Mouse (Mus musculus) embryo, embryonic 11 days (tissue): ENCODE measurements around the gene Tmem163.
A peak's percentile ranks its signal among the peaks of the same experiment; 100 is the strongest.

Experiments
- DNase-seq: peaks from one replicate; pipeline ENCODE4 v3.0.0-alpha.2; 2015

Gene Tmem163

DNA sequence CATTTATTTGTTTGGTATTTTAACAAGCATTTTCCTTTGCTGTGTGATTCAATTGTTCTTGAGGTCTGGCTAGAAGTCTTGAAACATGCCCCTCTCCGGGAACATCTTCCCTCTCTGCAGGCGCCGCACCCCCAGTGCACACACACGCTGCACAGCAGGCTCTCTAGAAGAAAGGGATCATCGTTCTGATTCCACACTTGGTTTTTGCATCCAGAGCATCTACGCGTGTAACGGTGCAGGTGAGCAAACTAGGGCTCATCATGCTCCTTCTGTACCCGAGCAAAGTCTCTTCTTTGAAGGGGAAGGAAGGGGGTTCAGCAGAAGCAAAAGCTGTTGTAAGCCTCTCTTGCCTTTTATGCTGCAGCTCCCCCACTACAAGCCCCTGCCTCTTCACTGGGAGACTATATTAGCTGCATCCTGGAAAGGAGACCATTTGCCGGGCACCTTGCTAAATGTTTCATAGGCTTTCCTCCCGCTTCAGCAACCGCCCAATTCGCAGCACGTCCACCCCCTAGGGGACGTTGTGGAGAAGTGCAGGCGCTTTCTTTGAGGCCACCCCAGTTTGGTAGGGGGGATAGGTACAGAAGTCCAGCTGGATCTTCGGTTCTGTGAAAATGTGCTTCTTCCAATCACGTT is at the start of gene Tmem163:
Tmem163 (minus strand) TSS at position 51 of the 636 bp plus-strand sequence.
- peak; percentile 84 for DNase-seq

DNA sequence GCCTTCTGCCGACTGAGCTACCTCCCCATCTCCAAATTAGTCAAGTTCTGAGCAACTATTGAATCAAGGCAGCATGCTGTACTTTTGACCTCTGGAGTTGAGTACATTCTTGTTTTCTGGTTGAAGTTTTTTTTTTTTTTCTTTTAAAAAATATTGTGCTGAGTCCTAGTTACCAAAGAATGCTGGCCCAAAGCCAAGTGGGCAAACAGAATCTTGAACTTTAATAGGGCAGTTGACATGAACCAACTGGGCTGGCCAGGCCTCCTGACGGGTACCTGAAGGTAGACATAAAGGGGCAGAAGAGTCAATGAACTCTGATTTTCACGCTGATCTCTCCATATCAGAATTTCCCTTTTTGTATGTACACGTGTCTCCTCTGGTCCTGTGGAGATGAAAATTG is 49.7 kb upstream of the Tmem163 start, which contains the start of gene Acmsd:
Acmsd (plus strand) TSS at position 318 of the 400 bp plus-strand sequence.
- DNase-seq: no peak

DNA sequence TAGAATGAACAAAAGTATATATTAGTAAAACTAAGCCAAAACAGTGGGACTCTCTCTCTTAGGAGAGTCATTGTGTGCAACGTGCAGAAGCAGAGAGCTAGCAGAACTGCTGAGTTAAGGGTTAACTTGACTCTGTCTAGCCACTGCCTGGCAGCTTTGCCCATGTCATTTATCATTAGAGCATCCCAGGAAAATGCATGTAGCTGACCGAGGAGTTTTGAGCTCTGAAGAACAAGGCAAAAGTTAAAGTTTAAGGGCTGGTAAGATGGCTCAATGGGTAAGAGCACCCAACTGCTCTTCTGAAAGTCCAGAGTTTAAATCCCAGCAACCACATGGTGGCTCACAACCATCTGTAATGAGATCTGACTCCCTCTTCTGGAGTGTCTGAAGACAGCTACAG is 44.2 kb upstream of the Tmem163 start:
- DNase-seq: no peak

DNA sequence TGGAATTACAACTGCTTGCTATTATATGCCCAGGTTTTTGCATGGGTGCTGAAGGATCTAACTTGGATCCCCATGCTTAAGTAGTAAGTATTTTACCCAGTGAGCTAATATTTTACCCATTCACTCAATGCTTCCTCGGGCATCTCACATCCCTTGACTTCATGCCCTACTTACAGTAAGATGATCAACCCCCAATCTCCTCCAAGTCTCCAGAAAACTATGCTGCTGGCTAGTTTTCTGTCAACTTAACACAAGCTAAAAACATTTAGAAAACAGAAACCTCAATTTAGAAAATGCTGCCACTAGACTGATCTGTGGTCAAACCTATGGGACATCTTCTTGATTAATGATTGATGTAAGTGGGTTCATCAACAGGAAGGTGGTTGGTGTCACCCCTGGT is 38.9 kb upstream of the Tmem163 start:
- no peak for DNase-seq

DNA sequence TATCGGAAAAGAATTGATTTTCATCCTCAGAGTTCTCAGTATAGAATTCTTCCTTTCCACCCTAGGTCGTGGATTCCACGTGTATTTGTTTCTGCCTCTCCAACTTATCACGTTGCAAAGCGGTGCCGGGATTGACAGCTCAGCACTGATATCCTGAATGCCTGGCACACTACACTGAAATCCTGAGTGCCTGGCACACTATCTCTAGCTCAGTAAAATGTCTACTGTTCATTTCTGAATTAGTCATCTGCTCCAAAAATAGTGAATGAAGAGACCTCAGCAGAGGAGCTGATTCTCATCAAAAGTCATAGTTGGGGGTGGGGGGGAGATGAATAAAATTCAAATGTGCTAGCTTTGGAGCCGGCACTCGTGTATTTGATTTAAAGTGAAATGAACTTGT is 37.1 kb upstream of the Tmem163 start:
- no peak for DNase-seq

DNA sequence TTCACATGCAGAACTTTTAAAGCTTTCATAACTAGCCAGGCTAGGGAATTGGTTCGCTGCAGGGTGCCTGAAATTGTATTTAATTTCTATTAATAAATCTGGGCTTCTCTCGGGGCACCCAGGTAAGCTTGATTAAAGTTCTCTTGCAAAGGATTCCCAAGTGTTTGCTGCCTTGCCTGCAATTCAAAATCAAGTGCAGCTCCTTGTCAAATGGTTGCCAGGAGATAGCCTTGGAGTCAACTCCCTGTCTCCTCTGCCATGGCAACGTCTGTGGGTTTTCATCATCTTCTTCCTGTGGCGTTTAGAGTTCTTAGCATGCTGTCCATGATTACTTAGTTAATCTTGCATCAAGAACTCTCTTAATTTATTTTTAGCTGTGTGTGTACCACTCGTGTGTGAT is 26.9 kb upstream of the Tmem163 start:
- DNase-seq: no peak

DNA sequence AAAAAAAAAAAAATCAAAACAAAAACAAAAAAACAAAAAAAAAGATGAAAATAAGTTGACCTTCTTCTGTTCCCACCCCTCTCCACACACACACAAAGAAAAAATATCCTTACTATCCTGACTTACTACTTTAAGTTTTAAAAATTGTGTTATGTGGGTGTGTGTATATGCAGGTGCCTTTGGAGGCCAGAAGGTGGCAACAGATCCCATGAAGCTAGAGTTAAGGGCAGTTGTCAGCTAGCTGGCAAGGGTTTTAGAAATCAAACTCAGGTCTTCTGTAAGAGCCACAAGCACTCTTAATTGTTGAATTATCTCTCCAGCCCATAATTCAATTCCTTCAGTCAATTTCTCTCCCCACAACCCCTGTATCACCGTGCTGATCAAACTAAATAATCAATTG is 22.8 kb upstream of the Tmem163 start:
- no peak for DNase-seq

DNA sequence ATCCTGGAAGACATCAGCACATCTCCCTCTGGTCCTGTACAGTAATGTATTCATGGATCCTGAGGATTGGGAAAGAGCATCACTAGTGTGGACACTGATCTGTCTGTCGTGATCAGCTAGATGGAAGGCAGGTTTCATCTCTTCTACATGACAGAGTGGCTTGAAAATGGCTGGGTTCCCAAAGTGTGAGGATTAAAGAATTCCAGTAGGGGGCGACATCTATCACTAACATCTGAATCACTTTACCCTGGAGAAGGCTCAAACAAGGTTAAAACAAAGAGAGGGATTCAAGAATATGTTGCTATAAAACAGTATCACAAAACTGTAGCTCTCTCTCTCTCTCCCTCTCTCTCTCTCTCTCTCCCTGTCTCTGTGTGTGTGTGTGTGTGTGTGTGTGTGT is 17.2 kb upstream of the Tmem163 start:
- DNase-seq: peak; percentile 20

DNA sequence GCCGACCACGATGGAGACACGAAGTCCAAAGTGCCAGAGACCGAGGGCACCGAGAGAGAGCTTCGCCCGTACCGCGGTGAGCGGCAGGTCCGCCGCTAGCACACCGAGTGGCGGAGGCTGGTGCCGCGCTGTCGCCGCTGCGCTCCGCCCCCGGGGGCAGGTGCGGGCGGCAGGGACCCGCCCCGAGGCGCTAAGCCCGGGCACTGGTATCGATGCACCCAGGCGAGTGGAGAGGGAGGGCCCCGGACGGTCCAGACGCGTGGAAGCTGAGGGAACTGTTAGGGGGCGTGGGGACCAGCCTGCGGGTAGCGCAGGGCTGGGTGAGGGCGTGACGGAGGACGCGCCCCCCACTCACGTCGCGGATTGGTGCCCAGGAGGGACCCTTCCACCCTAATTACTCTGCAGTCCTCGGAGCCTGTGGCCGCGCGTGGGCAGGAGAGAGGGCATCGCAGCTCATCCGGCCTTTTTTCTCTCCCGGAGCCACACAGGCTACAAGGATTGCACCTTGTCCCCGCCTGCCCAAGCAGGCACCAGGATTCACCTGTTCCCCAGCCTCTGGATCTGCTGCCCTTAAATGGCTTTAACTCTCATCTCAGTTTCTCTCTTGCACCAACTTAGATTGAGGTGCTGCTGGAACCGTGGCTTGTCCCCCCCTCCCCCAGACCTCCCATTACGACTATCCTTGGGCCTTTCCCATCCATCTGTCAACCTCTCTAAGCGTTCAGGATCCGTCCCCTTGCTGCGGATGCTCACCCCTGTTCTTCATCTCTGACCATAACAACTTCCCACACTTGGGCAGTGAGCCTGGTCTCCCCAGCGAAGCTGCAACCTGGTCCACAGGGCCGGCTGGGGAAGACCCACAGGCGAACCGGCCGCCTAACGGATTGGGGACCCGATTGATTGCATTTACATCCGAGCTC is 1.4 kb downstream of the Tmem163 start:
- DNase-seq: peak; percentile 50

DNA sequence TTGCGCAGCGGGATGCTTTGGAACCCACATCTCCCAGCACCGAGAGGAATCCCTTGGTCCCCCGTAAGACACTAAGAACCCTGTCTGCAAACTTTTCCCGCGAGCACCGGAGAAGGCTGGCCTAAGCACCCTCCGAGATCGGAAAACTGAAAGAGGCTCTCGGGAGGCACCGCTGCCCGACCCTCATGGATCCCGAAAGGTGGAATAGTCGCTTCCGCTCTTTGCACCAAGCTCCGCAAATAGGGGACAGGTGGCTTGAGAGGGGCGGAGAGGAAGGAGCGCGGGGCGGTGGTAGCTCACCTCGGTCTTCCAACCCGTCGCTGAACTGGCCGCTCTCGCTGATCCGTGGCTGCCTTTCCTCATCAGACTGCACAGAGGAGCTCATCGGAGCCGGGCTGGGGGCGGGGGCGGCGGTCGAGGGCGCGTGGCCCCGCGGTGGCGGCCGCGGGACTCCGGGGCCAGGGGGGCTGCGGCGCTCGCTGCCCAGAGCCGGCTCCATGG is 2.2 kb downstream of the Tmem163 start:
- peak; percentile 49 for DNase-seq

DNA sequence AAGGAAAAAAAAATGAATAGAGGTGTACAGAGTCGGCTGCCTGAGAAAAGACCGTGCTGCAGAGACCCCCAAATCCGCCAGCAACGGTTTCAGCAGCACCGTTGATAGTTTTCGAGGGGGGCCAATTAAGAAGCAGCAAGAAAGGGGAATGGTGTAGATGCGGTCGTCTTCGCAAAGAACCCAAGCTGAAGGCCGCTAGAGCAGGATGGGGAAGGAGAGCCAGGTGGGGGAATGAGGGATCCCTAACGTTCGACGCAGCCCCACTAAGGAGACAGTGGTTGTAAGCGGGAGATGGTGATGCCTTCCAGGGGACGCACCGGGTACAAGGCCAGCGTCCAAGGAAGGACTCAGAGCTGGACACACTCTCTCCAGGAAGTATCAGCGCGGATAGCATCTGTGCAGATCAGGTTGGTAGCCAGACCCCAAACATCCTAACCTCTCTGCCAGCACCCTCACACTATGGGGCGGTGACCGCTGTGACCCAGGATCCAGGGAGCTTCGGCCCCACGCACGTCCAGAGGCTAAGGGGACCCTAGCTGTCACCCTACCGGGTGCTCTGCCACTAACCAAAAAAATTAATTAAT is 2.7 kb downstream of the Tmem163 start:
- no peak for DNase-seq

DNA sequence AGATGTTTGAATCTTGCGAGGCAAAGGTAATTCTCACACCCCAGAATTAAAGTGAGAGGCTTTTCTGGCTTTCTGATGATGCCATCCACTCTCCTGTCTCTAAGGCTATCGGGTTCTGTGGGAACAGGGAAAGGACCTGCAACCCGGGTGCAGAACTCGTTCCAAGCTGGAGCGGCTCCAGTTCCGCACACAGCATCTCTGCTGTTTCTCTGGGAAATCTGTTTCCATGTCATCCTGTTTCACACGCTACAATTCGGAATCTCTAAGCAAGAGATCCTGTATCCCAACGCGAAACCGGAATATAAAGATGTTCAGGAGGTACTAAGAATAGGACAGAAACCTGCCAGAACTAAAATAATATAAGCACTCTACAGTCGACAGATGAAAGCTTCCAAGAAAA is 3.2 kb downstream of the Tmem163 start:
- peak; percentile 24 for DNase-seq

DNA sequence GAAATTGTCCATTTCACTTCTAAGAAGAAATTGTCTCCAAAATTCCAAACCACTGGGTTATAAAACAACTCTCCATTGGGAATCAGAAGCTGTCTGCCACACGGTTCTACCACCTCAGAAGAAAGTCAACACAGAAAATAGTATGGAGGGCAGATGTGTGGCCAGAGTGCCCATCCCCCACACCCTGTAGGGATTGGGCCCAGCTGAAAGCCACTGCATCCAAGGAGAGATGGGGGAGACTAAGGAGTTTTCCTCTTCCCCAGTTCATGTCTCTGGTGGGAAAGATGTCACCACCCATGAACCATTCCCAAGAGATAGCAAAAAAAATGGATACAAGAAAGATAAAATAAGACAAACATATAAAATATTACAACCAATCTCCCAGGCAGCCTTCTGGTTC is 4.1 kb downstream of the Tmem163 start:
- DNase-seq: no peak

DNA sequence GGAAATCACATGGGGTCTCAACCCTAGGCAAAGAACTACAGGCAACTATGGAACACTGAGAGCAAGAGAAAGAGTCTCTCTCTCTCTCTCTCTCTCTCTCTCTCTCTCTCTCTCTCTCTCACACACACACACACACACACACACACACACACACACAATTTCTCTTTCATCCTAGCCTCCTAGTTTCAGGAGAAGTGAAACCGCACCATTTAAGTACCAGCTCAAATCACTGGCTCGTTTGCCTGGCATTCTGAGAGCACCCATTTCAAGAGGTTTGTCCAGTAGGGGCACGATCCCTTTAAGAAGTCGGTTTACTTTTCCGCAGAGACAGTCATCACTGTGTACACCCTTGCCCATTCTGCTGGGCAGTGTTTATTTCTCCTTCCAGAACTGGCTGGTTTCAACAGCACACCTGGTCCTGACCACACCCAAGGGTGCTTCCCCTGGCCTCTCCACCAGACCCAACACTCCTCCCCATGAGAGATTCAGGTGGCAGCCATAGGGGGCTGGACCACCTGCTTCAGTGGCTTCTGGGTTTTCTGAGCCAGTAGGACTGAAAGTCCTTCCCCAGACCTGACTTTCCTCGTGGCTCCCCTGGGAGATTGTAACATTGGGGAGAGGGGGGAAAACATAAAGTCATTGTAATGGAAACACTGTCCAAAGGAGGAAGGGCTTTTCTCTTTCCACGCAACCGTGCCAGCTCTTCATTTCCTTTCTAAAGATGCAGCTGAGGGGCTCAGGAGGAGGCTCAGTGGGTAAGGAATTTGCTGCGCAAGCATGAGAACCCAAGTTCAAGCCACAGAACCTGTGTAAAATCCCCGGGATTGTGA is 5.9 kb downstream of the Tmem163 start:
- no peak for DNase-seq

DNA sequence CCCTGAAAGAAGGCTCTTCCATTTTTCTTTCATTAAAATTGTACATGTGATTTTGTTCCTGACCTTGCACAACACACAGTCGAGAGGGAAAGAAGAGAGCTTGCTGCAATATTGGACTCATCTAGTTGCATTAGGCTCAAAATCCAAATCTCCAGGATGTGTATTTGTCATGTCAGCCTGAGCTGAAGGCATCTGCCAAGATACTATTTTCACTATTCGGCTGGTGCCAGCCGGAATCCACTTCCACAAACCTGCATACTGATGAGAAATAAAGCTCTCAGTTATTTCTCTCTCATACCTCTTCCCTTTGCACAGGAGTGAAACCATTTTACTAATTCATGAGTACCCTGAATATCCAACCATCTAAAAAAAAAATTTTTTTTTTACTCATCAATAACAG is 11.2 kb downstream of the Tmem163 start:
- no peak for DNase-seq

DNA sequence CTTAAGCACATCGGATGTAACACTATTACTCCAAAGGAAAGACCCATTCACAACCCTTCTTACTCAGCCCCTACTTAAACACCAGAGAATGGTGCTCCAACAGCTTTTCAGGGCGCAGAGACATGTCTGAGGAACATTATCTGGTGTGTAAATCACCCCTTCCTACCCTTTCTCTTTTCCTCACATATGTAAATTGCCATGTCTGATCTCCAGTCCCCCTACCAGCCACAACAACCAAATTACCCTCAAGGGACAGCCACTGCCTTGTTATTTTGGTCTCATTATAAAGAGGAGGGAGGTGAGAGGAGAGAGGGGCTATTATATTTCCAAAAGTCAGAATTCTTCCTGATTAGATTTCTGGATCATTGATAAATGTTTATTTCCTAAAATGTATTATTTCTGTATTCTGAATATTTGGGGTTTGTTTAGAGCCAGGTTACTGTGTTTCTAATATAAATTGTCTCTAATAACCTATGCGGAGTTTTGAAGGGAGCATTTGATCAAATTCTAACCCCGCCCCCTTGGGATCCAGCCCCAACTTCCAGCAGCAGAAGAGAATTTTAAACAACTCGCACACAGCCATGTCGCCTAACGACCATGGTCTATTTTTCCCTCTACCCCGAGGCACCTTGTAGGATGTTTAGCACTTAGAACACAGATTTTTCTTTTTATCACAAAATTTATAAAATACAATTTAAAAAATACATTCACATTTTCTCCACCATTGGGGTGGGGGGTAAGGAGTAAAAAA is 12.1 kb downstream of the Tmem163 start:
- peak; percentile 31 for DNase-seq

DNA sequence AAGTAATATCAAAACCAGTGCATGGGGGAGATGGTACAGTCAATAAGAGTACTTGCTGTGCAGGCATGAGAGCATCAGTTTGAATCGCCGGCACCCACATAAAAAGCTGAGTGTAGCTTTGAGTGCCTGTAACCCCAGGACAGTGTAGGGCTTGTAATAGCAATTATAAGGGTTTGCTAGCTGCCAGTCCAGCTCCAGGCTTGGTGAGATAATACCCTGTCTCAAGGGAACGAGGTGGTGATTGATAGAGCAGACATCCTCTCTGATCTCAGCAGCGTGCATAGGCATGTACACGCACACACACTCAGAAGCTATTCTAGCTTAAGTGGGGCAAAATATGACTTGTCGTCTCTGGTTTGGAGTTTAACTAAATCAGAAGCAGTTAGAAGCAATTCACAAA is 13.1 kb downstream of the Tmem163 start:
- no peak for DNase-seq

DNA sequence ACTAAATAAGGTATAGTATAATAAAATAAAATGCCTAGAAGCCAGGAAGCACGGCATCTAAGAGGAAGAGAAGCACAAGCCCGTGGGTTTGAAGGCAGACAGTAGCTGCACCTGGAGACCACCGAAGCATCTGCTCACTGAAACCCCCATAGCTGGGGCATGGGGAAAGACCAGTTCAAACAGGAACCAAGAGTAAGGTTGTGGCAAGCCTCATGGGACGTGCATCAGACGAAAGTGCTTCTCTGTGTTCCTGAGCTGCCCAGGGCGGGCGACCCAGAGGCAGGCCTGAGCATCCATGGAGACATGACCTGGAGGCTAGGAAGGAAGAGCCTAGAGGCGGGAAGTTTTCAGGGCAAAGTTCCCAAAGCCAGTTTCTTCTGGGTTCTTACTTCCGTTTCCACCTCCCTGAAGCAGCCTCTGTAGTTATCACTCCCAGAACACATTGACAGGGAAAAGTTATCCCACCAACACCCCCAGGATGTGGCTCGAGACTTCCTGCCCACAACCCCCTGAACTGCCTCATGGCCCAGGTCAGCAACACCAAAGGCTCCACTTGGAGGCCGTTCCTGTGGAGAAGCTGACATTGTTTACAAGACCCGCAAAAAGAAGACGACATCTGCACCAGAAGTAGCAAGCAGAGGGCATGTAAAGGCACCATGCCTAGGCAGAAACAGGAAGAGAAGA is 16.8 kb downstream of the Tmem163 start:
- no peak for DNase-seq

DNA sequence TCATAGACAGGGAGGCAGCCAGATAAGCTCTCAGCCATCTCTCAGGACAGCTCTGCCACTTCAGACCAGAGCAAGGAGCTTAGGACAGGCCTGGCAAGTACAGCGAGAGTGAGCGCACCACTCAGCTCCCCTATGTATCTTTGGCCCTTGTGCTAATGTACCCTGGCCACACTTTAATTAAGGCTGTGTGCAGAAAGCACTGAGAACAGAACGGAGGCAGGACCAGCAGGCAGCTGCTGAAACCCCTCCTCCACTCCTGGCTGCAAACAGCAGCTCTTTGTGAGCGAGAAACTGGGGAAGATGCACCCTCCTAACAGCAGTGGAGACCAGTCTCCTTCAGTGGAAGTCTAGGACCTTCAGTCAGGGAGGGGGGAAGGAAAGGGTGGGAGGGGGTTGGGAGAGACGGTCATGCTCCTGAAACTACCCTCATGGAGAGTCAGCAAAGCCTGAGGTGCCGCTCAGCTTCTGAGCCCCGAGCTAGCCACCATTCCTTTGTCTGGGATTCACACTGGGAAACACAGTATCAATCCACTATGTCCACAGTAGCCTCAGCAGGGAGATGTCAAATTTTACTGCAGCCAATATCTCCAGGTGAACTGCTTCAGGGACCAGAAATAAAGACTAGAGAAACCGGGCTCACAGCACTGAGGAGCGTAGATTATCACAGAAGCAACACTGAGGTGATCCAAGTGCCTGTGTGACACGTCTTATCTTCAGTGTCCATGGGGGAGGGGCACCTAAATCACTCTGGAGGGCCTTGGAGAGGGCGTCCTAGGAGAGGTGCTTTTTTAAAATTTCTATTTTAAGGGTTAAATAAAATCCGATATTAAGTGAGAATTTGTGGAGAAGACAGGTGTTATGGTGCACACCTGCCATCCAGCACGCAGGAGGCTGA is 18.0 kb downstream of the Tmem163 start:
- DNase-seq: peak; percentile 55

DNA sequence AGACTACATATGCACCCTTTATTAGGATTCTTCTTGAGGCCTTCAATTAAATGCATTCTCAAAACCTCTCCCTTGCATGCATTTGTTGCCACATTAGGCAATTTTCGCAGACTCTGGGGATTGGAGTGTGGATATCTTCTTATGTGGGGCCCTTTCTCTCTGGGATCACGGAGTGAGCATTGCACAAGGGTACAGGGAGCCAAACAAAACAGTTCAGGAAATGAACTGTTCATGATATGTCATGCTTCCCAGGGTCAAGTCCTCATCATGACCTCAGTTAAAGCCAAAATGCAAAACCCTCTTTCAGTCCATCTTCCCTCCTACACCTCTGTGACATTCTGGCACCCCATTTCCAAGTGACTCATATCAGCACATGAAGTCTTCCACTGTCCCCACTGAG is 27.8 kb downstream of the Tmem163 start:
- DNase-seq: no peak
